Comparison of ENCODE assay signal across 17 mouse cellular contexts in the genomic region with DNA sequence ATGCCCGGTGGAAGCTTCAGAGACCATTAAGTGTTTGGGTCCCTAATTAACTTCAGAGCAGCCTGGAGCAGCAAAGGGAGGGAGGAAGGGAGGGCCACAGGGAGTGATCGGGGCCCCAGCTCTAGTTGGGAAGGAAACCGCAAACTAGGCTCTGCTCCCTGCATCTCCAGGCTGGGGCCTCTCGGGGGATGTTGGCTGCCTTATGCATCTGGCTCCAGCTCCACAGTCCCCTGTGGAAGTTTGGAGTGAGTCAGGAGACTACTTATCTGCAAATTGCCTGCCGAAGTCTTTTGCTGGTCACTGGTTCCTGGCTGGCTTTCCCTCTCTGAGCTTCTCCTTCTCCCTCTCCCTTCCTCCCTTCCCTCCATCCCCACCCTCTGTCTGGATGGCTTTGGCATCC. TPM values are rescaled to one million over a fixed set of nuclear protein-coding genes. Genes with fewer than 3 reads are reported as not detected.
A peak's percentile ranks its signal among the peaks of the same experiment; 100 is the strongest.
DNase-seq lines count a peak whose midpoint lies in the region; ATAC-seq and TF ChIP-seq lines count a peak whose summit lies in the region.
"Had no signal": no experiment of that assay in that cellular context is flagged by ENCODE, and none has a peak within 500 bp of the region (broad histone marks: within the 10 kb centered on the region; RNA-seq: fewer than 3 reads in every experiment).

No protein-coding gene starts in this region.

- H3K27me3 ChIP-seq in heart, adult 2 months (ENCODE audit: control insufficient read depth, insufficient read depth, low read length): no peaks in the 10 kb centered on the region
- peaks cover 39% of the 10 kb centered on the region for H3K27me3 ChIP-seq in heart, embryonic 12.5 days (replicated peaks)
- no peaks in the 10 kb centered on the region for H3K27me3 ChIP-seq in midbrain, embryonic 16.5 days (ENCODE audit: control insufficient read depth, insufficient read depth, low read depth, low read length)
- no peaks in the 10 kb centered on the region for H3K27me3 ChIP-seq in midbrain, embryonic 14.5 days (ENCODE audit: control insufficient read depth, insufficient read depth, low read length)
- H3K27me3 ChIP-seq: forebrain, embryonic 13.5 days had no signal

- no peak for TF ChIP-seq CTCF in heart, adult 2 months (IDR thresholded peaks at IDR 0.05)

- no peaks in the 10 kb centered on the region for H3K36me3 ChIP-seq in heart, adult 2 months (ENCODE audit: control insufficient read depth, insufficient read depth, low read length)
- no peaks in the 10 kb centered on the region for H3K36me3 ChIP-seq in heart, embryonic 12.5 days
- no peaks in the 10 kb centered on the region for H3K36me3 ChIP-seq in midbrain, embryonic 16.5 days (ENCODE audit: control insufficient read depth, insufficient read depth, low read length)
- H3K36me3 ChIP-seq in midbrain, embryonic 14.5 days (ENCODE audit: control insufficient read depth, insufficient read depth, low read length): no peaks in the 10 kb centered on the region
- H3K36me3 ChIP-seq: hindbrain, embryonic 13.5 days had no signal

- TF ChIP-seq POLR2A in heart, adult 2 months (IDR thresholded peaks at IDR 0.05; ENCODE audit: insufficient read depth, low read depth, low read length): no peak

- H3K4me2 ChIP-seq in heart, embryonic 12.5 days: no peak overlapping the region
- H3K4me2 ChIP-seq in midbrain, embryonic 16.5 days (ENCODE audit: low read length): no peak overlapping the region
- no peak overlapping the region for H3K4me2 ChIP-seq in midbrain, embryonic 14.5 days (ENCODE audit: low read length)
- H3K4me2 ChIP-seq: forebrain, embryonic 13.5 days; hindbrain, embryonic 13.5 days had no signal

- 0 out of 2 replicates have a peak, but pooled peaks cover 1% of the 10 kb centered on the region for H3K4me1 ChIP-seq in heart, adult 2 months (ENCODE audit: control insufficient read depth, insufficient read depth, low read length)
- H3K4me1 ChIP-seq in heart, embryonic 12.5 days (replicated peaks): no peaks in the 10 kb centered on the region
- no peaks in the 10 kb centered on the region; the same call in 1 of the 2 replicates for H3K4me1 ChIP-seq in midbrain, embryonic 16.5 days (ENCODE audit: control insufficient read depth, insufficient read depth, low read length)
- H3K4me1 ChIP-seq in midbrain, embryonic 14.5 days (ENCODE audit: control insufficient read depth, insufficient read depth, low read length): no peaks in the 10 kb centered on the region

- no peak overlapping the region for H3K4me3 ChIP-seq in heart, adult 2 months
- H3K4me3 ChIP-seq in heart, embryonic 12.5 days: no peak overlapping the region
- no peak overlapping the region for H3K4me3 ChIP-seq in midbrain, embryonic 16.5 days (ENCODE audit: low read depth, low read length)
- H3K4me3 ChIP-seq in midbrain, embryonic 14.5 days (replicated peaks; ENCODE audit: low read depth, low read length): no peak overlapping the region
- H3K4me3 ChIP-seq: forebrain, embryonic 13.5 days; hindbrain, embryonic 13.5 days had no signal

- H3K9me3 ChIP-seq in heart, embryonic 12.5 days (replicated peaks): no peaks in the 10 kb centered on the region
- no peaks in the 10 kb centered on the region for H3K9me3 ChIP-seq in midbrain, embryonic 16.5 days (replicated peaks; ENCODE audit: control insufficient read depth, low read length, poor library complexity, severe bottlenecking)
- no peaks in the 10 kb centered on the region for H3K9me3 ChIP-seq in midbrain, embryonic 14.5 days (ENCODE audit: control insufficient read depth, low read length)
- H3K9me3 ChIP-seq: forebrain, embryonic 13.5 days had no signal

- H3K27ac ChIP-seq in heart, adult 2 months: no peak overlapping the region
- no peak overlapping the region for H3K27ac ChIP-seq in heart, embryonic 12.5 days (ENCODE audit: poor library complexity, severe bottlenecking)
- H3K27ac ChIP-seq in midbrain, embryonic 16.5 days (ENCODE audit: low read length): no peak overlapping the region
- H3K27ac ChIP-seq in midbrain, embryonic 14.5 days (replicated peaks; ENCODE audit: low read depth, low read length): no peak overlapping the region
- H3K27ac ChIP-seq: forebrain, embryonic 13.5 days; hindbrain, embryonic 13.5 days had no signal

- TF ChIP-seq EP300 in heart, adult 2 months (IDR thresholded peaks at IDR 0.05; ENCODE audit: insufficient read depth, low read depth, low read length): no peak

- H3K9ac ChIP-seq in heart, adult 2 months (ENCODE audit: low read depth, low read length): no peak overlapping the region
- no peak overlapping the region for H3K9ac ChIP-seq in heart, embryonic 12.5 days
- 0 out of 2 replicates have a peak overlapping the region, but pooled peaks have one; percentile 6 for H3K9ac ChIP-seq in midbrain, embryonic 16.5 days (ENCODE audit: low read depth, low read length)
- H3K9ac ChIP-seq in midbrain, embryonic 14.5 days (replicated peaks; ENCODE audit: low read length): no peak overlapping the region
- H3K9ac ChIP-seq: forebrain, embryonic 13.5 days; hindbrain, embryonic 13.5 days; liver, postnatal 0 days had no signal

- no peaks in the 10 kb centered on the region for H3K79me2 ChIP-seq in heart, adult 2 months (replicated peaks; ENCODE audit: control insufficient read depth, insufficient read depth, low read length)

- 31% methylated on average over 5 of the region's 5 CpGs for WGBS in heart, adult 2 months
- WGBS in heart, embryonic 12.5 days: 52% methylated on average over 5 of the region's 5 CpGs
- 61% methylated on average over 5 of the region's 5 CpGs for WGBS in midbrain, embryonic 16.5 days
- WGBS in midbrain, embryonic 14.5 days: 76% methylated on average over 5 of the region's 5 CpGs

- intact Hi-C loops in heart, adult 2 months (cut with DNase I): no loop called here
- intact Hi-C loops in left cerebral cortex, postnatal 4 days (cut with DNase I): no loop called here

- DNase-seq in heart, adult 2 months: peak; percentile 36 to 65
- DNase-seq in midbrain, embryonic 14.5 days: no peak
- DNase-seq in fibroblast of lung, adult 2 months (ENCODE audit: low read depth): peak; percentile 40
- DNase-seq in heart, postnatal 4 days: peak; percentile 42
- no peak for DNase-seq in left cerebral cortex, postnatal 4 days
- no peak for DNase-seq in adrenal gland, adult 8-10 months
- DNase-seq: cerebellum, adult 9-11 months; kidney, adult 11 months; kidney, postnatal 36 days; layer of hippocampus, adult 9-11 months; liver; liver, postnatal 0 days; thymus, adult 18-20 months had no signal

- ATAC-seq in heart, embryonic 12.5 days (ENCODE audit: insufficient number of reproducible peaks, low FRiP score): no peak
- no peak for ATAC-seq in midbrain, embryonic 16.5 days
- no peak for ATAC-seq in midbrain, embryonic 14.5 days (ENCODE audit: low FRiP score, low TSS enrichment)
- ATAC-seq: forebrain, embryonic 13.5 days; liver, postnatal 0 days had no signal

RNA-seq across cellular contexts. Expression of gene Elfn1, which starts 56.6 kb away (rescaled TPM):
- under 1 TPM in 1 of 2 experiments, not detected in 1; 0.14 TPM for total RNA-seq in heart, adult 2 months (2021)
- 0.18 and 0.25 TPM in 2 replicates for polyA plus RNA-seq in heart, adult 2 months (2012; rRNA removed)
- 0.05 and 0.22 TPM in 2 replicates for polyA plus RNA-seq in heart, embryonic 12.5 days (2016; fragmentation: Nextera tagmentation; extraction: Ambion mirVana)
- polyA plus RNA-seq in midbrain, embryonic 16.5 days (2015; fragmentation: Nextera tagmentation; extraction: Ambion mirVana): 2.5 TPM in 2 replicates
- polyA plus RNA-seq in midbrain, embryonic 14.5 days (2014; fragmentation: Nextera tagmentation; extraction: Ambion mirVana): 3.0 and 3.9 TPM in 2 replicates
- total RNA-seq in heart, postnatal 4 days (2021): under 1 TPM; 0.65 to 0.81 TPM
- 10 to 100 TPM; 33.5 to 37.2 TPM for total RNA-seq in left cerebral cortex, postnatal 4 days (2021)
- total RNA-seq in adrenal gland, adult 8-10 months (2022): 10 to 100 TPM in 1 of 4 experiments, 1 to 10 TPM in 1, under 1 TPM in 2; 0.32 to 49.6 (median 5.4) TPM
- polyA plus RNA-seq: liver, postnatal 0 days had no signal

Comparison
In these comparisons a context has a peak if more than half of its experiments do, and no peak if none do; other contexts are left out.
1. DNase-seq: peak in heart, adult 2 months (2 of 2), fibroblast of lung, adult 2 months (single experiment) and heart, postnatal 4 days (single experiment); none in midbrain, embryonic 14.5 days (single experiment), left cerebral cortex, postnatal 4 days (single experiment) and adrenal gland, adult 8-10 months (single experiment).